Mouse (Mus musculus): Measurements from ENCODE around the gene Scai. TPM values are rescaled to one million over a fixed set of nuclear protein-coding genes. Genes with fewer than 3 reads are reported as not detected.

Scai gene
- polyA plus RNA-seq, 1 experiment = 1.7 TPM

GRCm38 (mm10) chr2:39217150-39217549 lies 26.6 kb upstream of the Scai start:
- Histone ChIP-seq H3K27me3 (replicated peaks; ENCODE audit: control insufficient read depth, insufficient read depth, low read length) (no peaks in the 10 kb centered on the region), H3K4me1 (ENCODE audit: control insufficient read depth, insufficient read depth, low read length) (peaks cover 5% of the 10 kb centered on the region; the same call in 1 of the 2 replicates), H3K36me3 (ENCODE audit: control insufficient read depth, insufficient read depth, low read length) (no peaks in the 10 kb centered on the region), H3K27ac (ENCODE audit: insufficient read depth, low read depth, low read length) (no peak overlapping the region), H3K4me3 (ENCODE audit: insufficient read depth, low read depth, low read length) (no peak overlapping the region)
- 99% methylated on average over 4 of the region's 4 CpGs for WGBS
- DNase-seq = no peak
- TF ChIP-seq POLR2A (IDR thresholded peaks at IDR 0.05; ENCODE audit: low read depth, low read length) (no peak), CTCF (conservative IDR thresholded peaks at IDR 0.05; ENCODE audit: insufficient read depth, insufficient read length, low read depth, low read length) (no peak)

- Histone ChIP-seq H3K27me3 (replicated peaks; ENCODE audit: control insufficient read depth, insufficient read depth, low read length) (no peaks in the 10 kb centered on the region), H3K36me3 (ENCODE audit: control insufficient read depth, insufficient read depth, low read length) (no peaks in the 10 kb centered on the region), H3K4me3 (ENCODE audit: insufficient read depth, low read depth, low read length) (no peak overlapping the region), H3K27ac (ENCODE audit: insufficient read depth, low read depth, low read length) (no peak overlapping the region), H3K4me1 (ENCODE audit: control insufficient read depth, insufficient read depth, low read length) (peaks cover 5% of the 10 kb centered on the region; the same call in 1 of the 2 replicates)
- no peak for TF ChIP-seq CTCF (conservative IDR thresholded peaks at IDR 0.05; ENCODE audit: insufficient read depth, insufficient read length, low read depth, low read length)
- TF ChIP-seq POLR2A (IDR thresholded peaks at IDR 0.05; ENCODE audit: low read depth, low read length) = no peak
- 87% methylated on average over 4 of the region's 4 CpGs for WGBS
- no peak for DNase-seq
These were observed 20.2 kb upstream of the Scai start for GRCm38 (mm10) chr2:39210738-39211137.

DNA sequence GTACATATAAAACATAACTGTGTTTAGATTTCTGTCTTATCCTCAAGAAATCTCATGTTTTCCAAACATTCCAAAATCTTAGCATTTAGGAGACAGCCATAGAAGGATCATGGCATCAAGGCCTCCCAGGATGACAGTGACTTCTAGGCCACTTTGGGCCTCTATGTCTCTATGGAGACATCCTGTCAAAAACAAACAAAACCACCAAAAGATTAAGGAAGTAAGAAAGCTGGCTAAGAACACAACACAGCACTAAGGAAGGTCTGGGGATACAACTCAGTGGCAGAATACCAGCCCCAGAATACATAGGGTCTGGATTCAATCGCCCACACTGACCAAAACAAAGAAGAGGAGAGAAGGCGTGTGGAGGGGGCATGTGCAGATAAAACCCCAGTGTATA lies 12.8 kb upstream of the Scai start:
- Histone ChIP-seq H3K27me3 (replicated peaks; ENCODE audit: control insufficient read depth, insufficient read depth, low read length) (no peaks in the 10 kb centered on the region), H3K4me3 (ENCODE audit: insufficient read depth, low read depth, low read length) (no peak overlapping the region), H3K27ac (ENCODE audit: insufficient read depth, low read depth, low read length) (no peak overlapping the region), H3K36me3 (ENCODE audit: control insufficient read depth, insufficient read depth, low read length) (peaks cover 5% of the 10 kb centered on the region), H3K4me1 (ENCODE audit: control insufficient read depth, insufficient read depth, low read length) (no peaks in the 10 kb centered on the region)
- WGBS = 93% methylated on average over 2 of the region's 2 CpGs
- TF ChIP-seq CTCF (conservative IDR thresholded peaks at IDR 0.05; ENCODE audit: insufficient read depth, insufficient read length, low read depth, low read length) = no peak
- TF ChIP-seq POLR2A (IDR thresholded peaks at IDR 0.05; ENCODE audit: low read depth, low read length) = no peak
- no peak for DNase-seq

- H3K27me3 ChIP-seq (replicated peaks; ENCODE audit: control insufficient read depth, insufficient read depth, low read length) = no peaks in the 10 kb centered on the region
- no peak overlapping the region for H3K27ac ChIP-seq (ENCODE audit: insufficient read depth, low read depth, low read length)
- H3K4me3 ChIP-seq (ENCODE audit: insufficient read depth, low read depth, low read length) = no peak overlapping the region
These were observed 4.3 kb upstream of the Scai start for GRCm38 (mm10) chr2:39194809-39195208.

DNA sequence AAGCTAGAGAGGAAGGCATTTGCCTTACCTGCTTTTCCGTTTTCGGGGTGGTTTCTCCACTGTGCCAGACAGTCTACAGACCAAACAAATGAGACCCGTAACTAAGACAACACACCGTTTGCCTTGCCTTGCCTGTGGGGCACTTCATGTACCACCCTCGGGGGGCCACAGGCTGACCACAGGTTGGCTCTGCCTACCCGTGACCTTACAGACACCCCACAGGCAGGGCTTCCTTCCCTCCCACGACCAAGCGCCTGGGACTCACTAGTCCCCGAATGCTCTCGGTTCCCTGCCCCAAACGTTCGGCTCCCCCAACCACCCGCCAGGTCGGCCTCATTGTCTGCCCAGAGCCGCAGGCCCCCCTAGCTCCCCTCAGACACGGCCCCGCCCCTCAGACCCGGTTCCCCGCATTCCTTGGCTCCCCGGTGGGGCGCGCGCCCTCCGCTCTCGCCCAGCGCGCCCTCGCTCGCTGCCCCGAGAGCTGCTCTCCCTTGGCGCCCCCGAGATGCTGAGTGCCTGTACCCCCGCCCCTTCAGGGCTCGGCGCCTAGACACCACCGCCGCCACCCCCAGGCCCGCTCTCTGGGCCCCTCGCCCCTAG lies 473 bp downstream of the Scai start:
- TF ChIP-seq CTCF (conservative IDR thresholded peaks at IDR 0.05; ENCODE audit: insufficient read depth, insufficient read length, low read depth, low read length) = no peak
- H3K27ac ChIP-seq (ENCODE audit: insufficient read depth, low read depth, low read length) = peak overlapping the region; percentile 51; the same call in 1 of the 2 replicates
- H3K4me3 ChIP-seq (ENCODE audit: insufficient read depth, low read depth, low read length) = peak overlapping the region; percentile 89
- no peaks in the 10 kb centered on the region for H3K36me3 ChIP-seq (ENCODE audit: control insufficient read depth, insufficient read depth, low read length)
- whole genome bisulfite sequencing = under 1% methylated on average over 37 of the region's 39 CpGs
- H3K27me3 ChIP-seq (replicated peaks; ENCODE audit: control insufficient read depth, insufficient read depth, low read length) = no peaks in the 10 kb centered on the region
- peak; percentile 12 for DNase-seq
- peaks cover 2% of the 10 kb centered on the region; the same call in 1 of the 2 replicates for H3K4me1 ChIP-seq (ENCODE audit: control insufficient read depth, insufficient read depth, low read length)

More at GRCm38 (mm10) chr2:39194809-39195208, 4.3 kb upstream of the Scai start:
- Histone ChIP-seq H3K36me3 (ENCODE audit: control insufficient read depth, insufficient read depth, low read length) (peaks cover 3% of the 10 kb centered on the region; the same call in 1 of the 2 replicates), H3K4me1 (ENCODE audit: control insufficient read depth, insufficient read depth, low read length) (peaks cover 2% of the 10 kb centered on the region; the same call in 1 of the 2 replicates)
- TF ChIP-seq POLR2A (IDR thresholded peaks at IDR 0.05; ENCODE audit: low read depth, low read length) (no peak), CTCF (conservative IDR thresholded peaks at IDR 0.05; ENCODE audit: insufficient read depth, insufficient read length, low read depth, low read length) (no peak)
- DNase-seq = no peak
- 95% methylated on average over 2 of the region's 2 CpGs for WGBS

GRCm38 (mm10) chr2:39185942-39186341 lies 4.6 kb downstream of the Scai start:
- 65% methylated on average over 3 of the region's 3 CpGs for whole genome bisulfite sequencing
- no peak for DNase-seq
- Histone ChIP-seq H3K27me3 (replicated peaks; ENCODE audit: control insufficient read depth, insufficient read depth, low read length) (no peaks in the 10 kb centered on the region), H3K4me3 (ENCODE audit: insufficient read depth, low read depth, low read length) (no peak overlapping the region), H3K27ac (ENCODE audit: insufficient read depth, low read depth, low read length) (no peak overlapping the region), H3K36me3 (ENCODE audit: control insufficient read depth, insufficient read depth, low read length) (no peaks in the 10 kb centered on the region), H3K4me1 (ENCODE audit: control insufficient read depth, insufficient read depth, low read length) (no peaks in the 10 kb centered on the region; the same call in 1 of the 2 replicates)
- no peak for TF ChIP-seq POLR2A (IDR thresholded peaks at IDR 0.05; ENCODE audit: low read depth, low read length)
- peak; percentile 27; the same call in 1 of the 2 replicates for TF ChIP-seq CTCF (conservative IDR thresholded peaks at IDR 0.05; ENCODE audit: insufficient read depth, insufficient read length, low read depth, low read length)

DNA sequence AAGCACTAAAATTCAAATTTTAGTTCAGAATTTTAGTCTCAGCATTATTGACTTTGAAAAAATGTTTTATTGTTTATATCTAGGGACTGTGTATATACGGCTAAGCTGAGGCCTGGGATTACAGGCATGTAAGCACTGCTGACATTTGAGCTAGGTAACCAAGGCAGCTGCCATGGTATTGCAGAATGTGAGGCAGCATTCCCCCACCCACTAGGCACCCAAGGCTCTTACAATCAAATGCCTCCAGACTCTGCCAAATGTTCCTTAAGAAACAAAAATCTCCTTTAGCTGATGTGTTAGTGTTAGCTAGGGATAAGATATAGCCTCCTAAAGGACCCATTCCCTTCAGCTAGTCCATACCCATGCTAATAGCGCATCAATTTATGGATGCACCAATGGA lies 6.9 kb downstream of the Scai start:
- DNase-seq = no peak
- H3K4me1 ChIP-seq (ENCODE audit: control insufficient read depth, insufficient read depth, low read length) = no peaks in the 10 kb centered on the region
- H3K27me3 ChIP-seq (replicated peaks; ENCODE audit: control insufficient read depth, insufficient read depth, low read length) = no peaks in the 10 kb centered on the region
- 95% methylated on average over 2 of the region's 2 CpGs for WGBS
- no peaks in the 10 kb centered on the region for H3K36me3 ChIP-seq (ENCODE audit: control insufficient read depth, insufficient read depth, low read length)
- H3K4me3 ChIP-seq (ENCODE audit: insufficient read depth, low read depth, low read length) = no peak overlapping the region
- no peak overlapping the region for H3K27ac ChIP-seq (ENCODE audit: insufficient read depth, low read depth, low read length)
- TF ChIP-seq POLR2A (IDR thresholded peaks at IDR 0.05; ENCODE audit: low read depth, low read length) (no peak), CTCF (conservative IDR thresholded peaks at IDR 0.05; ENCODE audit: insufficient read depth, insufficient read length, low read depth, low read length) (no peak)

Measured in kidney, adult 2 months (tissue).